Mouse (Mus musculus) heart, postnatal 10 days (tissue): ENCODE measurements at regions not wholly inside any gene's neighbourhood (a gene's known extent, or its start where the extent isn't known, plus 50 kb on each side); places are given as distances from the start of the nearest gene placed in this dataset.

Source experiments
- DNase-seq, 2 experiments: peaks; one replicate each; pipeline ENCODE4 v3.0.0; 2021
- intact Hi-C: fragments of 180-260 bp; cut with DNase I; formaldehyde crosslinking; loops from one replicate; pipeline ENCODE4 v1.15.1; 2025

DNA sequence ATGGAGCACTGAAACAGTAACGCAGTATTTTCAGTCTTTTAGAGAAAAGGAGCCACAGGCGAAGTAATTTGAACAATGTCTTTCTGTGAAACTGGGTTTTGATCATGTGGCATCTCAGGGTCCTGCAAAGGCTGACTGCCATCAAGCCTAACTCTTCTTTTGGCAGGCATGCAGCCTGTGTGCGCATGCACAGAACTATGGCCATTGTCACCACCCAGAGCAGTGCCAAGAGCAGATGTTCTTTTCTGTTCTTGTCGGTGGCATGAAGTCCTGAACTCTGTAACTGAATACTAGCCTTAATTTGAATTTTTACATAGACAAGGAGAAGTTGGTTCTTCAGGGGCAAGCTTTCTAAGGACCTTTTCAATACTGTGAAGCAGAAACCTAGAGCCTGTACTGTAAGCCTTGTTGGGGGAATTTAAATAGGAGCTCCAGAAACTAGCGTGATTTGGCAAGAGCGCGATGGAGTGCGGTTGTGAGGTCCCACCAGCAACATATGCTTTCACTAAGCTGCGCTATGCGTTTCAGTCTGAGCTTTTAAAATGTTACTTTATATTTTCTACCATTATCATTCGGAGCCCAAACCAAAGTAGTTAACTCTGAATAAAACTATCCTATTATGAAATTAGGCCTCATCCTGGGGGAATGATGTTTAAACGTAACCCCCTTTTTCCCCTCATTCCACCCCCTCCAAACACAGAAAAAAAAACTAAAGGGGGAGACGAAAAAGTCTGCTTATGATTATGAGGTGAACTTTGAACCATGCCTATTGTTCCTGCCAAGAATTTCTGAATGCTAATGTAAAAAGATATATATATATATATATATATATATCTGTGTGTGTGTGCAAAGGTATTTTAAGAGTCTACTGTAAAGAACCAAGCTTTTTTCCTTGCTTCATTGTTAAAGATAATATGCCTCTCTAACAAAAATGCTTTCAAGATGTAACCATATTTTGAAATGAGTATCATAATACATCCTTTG, 606.3 kb downstream of the Nfib start:
- intact Hi-C loops = no loop called here
- no peak for DNase-seq

DNA sequence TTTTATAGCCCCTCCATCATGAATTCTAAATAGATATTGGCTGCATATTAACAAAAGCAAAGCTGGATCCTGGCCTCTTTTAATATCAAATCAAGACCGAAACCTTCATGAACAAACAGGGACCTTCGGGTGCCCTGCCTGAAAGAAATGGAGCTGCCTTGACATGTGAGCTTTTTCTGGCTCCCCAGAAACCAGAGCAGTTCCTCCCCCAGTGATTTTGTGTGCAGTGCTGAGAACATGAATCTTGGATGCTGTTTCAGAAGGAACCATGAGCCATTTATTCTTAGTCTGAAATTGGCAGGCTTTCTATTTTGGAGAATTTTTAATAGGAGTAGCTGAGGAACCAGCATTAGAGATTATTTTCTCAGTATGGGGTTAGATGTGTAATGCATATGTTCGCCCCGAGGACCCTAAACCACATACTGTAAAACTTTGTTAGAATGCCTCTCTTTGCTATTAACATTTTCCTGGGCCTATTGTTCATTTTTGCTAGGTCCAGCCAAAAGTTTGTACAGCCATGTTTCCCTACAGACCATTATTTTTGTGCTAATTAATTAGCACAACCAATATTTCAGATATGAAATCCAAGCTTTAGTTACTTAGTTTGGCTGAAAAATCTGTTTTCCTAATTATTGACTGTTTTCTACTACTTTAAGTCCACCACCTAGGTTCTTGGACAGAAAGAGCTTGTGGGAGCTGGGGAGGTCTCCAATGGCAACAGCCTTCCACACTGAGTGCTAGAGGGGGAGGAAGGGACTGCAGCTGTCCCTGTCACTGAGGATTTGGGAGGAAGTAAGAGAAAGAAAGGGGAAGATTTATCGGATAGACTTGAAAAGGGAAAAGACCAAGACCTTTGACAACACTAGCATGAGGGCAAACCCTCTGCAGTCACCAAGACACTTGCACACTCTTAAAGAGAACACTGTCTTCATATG, 613.0 kb downstream of the Nfib start:
- peak; percentile 24 to 34 for DNase-seq
- intact Hi-C loops = no loop called here

DNA sequence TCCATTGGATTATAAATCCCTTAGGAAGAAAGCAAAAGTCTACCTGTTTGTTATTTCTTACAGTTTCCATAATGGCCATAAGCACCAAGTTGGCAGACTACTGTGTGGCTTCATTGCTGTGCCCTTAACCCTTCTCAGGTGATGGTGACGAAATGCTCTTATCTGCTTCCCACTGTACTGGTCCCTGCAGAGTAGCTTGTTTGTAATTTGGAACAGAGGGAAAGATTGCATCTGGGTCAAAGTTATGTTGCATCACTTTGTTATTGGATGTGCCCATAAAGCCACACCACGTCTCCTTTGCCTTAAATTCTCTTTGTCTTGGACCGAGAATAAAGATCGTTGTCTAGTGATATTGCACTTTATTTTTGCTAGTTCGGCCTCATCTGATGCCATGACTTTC, 615.9 kb downstream of the Nfib start:
- DNase-seq = no peak
- intact Hi-C loops = no loop called here

DNA sequence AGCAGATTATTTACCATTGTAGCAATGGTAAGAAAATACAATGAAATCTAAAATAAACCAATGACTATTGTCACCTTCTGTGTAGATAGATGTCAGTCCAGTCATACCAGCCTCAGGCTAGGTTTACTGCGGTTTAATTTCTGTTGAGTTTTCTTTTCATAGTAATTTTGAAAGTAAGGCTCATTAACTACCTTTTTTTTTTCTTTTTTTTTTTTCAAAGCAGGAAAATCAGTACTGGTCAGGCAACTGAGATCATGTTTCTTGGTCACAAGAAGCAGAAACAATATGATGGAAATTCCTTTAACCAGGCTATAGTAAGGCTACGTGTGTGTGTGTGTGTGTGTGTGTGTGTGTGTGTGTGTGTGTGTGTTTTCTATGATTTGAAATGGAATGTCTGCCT, 622.0 kb downstream of the Nfib start:
- intact Hi-C loops = no loop called here
- DNase-seq = no peak

DNA sequence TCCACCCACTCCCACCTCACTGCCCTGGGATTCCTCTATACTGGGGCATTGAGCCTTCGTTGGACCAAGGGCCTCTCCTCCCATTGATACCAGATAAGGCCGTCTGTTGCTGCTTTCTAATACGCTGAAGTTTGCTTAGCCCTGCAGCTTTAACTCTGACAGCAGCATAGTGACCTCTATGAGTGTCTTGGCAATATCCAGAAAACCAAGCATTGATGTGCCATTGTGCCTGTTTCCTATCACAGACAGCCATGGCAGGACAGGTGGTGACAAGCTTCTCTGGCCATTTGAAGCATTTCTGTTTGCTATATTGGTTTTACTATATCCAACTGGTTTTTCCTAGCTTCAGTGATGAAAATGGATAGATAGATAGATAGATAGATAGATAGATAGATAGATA, 625.4 kb upstream of the Mpdz start:
- peak; percentile 46 to 49 for DNase-seq
- intact Hi-C loops = loop anchor here (5.0 to 10.0 kb wide), 3 partner anchors 64 to 501 kb away; no protein-coding TSS in a partner anchor

DNA sequence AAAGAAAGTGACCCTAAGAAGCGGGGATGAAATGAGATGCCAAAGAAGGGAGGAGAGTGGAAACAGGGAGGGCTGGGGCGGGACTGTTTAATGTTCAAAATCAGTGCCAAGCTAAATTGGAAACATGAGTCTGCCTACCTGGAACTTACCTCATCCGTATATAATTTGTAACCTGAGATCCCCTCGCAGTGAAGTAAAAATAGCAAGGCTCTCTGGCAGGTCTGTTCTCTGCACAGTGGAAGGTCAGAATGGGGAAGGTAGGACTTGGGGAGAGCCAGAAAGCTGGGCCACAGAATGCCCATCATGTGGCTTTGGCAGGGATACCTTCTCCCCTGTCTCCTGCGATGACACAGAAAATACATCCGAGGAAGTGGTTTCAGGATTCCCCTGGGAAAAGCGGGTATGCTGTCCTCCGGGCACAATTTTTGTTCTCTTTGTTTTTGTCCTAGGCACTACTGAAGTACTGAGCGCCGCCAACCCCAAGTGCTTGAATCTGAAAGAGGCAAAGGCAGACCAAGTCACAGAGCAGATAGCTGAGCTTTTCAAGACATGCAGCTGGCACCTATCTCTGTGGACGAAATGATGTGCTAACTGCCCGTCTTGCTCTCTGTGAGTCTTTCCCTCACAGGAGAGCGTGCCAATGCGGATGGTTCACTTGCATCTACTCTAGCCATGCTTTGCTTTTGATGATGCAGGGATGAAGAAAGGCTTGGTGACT, 623.2 kb upstream of the Mpdz start:
- intact Hi-C loops = loop anchor here (5.0 to 10.0 kb wide), 3 partner anchors 67 to 498 kb away; no protein-coding TSS in a partner anchor
- DNase-seq = peak; percentile 64 to 71

DNA sequence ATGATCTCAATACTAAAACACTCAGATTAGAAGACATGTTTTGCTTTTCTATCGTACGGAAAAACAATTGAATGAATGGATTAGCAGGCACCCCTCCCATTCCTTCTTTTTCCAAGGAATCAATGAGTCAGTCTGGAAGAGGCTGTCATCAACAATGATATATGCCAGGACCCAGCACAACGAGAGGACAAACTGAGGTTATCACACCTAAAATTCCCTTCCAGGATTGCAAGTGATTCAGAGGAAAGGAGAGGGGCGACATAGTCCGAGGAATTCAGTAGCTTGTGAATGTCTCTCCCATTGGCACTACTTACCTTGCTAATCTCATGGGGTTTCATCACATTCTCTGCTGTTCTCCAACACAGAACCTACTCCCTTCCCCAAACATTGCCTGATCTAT, 620.1 kb upstream of the Mpdz start:
- intact Hi-C loops = loop anchor here (5.0 to 10.0 kb wide), 2 partner anchors 60 to 442 kb away; no protein-coding TSS in a partner anchor
- DNase-seq = no peak

DNA sequence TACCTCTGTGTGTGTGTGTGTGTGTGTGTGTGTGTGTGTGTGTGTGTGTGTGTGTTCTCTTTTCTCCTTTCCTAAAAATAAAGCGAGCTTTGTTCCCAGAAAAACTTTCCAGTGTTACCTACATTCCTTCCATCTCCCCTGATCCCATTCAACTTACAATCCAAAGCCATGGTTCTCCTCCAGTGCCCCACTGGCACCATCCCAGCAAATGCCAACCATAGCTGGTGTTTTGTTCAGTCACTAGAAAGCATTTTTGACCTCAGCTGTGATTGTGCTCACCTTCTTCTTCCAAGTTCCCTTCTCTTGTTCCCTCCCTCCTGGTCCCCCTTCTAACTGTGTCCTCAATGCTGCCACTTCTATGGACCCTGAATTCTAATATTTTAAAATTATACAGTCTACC, 614.1 kb upstream of the Mpdz start:
- peak; percentile 55 to 63 for DNase-seq
- intact Hi-C loops = no loop called here

DNA sequence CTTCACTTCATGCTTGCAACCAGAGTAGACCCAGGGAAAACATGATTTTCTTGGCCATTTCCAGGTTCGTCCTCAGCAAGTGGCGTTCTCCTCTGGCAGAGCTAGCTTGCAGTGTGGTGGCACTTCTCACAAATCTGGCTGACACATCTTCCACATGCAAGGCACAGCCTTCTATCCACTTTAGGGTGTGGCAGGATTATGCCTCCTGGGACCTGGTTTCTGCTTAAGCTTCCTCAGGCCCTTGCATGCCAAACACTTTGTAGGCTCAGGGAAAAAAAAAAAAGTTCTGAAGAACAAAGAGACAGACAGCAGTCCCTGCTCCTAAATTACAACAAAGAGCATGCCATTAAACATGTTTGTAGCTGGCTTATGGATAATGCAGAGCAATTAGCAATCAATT, 605.6 kb upstream of the Mpdz start:
- DNase-seq = no peak
- intact Hi-C loops = no loop called here

DNA sequence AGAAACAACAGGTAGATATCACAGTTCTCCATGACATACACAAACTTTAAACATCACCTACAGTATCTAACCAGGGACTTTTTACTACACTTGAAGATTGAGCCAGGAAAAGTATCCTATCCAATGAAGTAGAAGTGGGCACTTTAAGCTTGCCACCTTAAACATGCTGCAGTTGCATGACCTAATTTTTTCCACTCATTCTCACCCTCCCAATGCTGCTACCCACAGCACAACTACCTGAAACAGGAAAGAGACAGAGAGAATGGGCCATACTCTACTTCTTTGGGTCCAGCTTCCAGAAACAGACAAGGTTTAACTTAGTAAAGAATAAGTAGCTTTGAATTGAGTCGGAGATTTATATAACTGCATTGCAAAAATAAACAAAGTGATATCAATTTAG, 594.9 kb upstream of the Mpdz start:
- no peak for DNase-seq

DNA sequence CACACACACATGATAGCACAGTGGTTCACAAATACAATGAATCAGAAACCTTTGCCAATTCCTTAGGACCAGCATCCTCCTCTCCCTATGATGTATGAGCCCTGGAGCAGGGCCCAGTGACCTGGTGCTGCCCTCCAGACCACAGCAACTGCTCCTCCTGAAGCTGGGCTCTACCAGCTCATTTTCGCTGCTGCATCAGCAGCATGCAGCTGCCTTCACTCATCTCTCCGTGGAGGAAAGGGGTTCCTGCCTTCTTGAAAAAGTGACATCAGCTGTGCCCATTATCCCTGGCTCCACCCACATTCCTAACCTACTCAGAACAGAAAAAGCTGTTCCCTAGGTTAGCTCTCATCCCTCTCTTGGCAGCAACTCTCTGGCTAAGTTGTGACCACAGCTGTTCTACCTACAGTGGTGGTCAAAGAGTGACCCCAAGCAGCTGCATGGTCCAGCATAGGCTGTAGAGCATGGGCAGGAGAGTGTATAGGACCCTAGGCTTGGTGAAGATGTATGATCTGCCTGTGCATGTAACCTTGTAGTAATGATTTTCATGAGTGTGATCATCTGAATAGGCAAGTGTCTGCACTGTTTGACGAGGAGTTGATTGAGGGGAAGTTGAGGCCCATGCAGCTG, 592.6 kb upstream of the Mpdz start:
- intact Hi-C loops = no loop called here
- DNase-seq = peak in 1 of 2 experiments; percentile 9

More for the DNA sequence above, 594.9 kb upstream of the Mpdz start:
- intact Hi-C loops = no loop called here

DNA sequence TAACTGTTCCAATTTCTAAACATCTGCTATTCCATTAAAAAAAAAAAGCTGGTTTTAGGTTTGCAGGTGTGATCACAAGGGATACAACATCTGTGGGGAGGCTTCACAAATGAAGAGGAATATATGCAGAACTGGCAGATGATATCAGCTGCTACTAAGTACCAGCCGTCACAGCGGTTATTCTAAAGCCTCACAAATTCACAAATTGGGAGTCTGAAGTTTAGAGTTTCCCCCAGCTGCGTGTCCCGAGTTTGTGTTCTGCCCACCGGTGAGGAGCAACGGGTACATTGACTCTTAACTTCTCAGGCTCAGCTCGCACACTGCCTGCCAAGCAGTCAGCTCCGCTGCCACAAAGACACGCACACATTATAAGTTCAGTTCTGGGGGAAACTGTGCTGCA, 586.6 kb upstream of the Mpdz start:
- no peak for DNase-seq
- intact Hi-C loops = no loop called here

DNA sequence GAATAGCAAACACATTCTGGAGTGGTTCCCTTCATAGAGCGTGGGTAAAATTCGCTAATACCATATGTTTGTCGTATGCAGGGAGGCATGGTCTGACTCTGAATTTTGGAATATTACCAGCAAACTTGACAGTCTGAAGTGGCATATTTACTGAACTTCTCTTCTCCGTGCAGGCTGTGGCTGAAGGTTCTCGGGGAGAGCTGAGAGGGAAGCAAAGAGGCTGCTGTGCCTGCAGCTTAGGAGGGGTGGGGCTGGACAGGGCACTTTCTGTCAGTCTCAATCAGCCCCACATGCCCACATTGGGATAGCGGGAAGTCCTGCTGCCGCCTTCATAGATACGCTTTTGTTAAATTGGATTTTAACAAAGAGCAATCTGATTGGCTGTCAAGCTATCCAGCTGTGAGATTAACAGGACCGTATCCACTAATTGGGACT, 584.8 kb upstream of the Mpdz start:
- no peak for DNase-seq
- intact Hi-C loops = no loop called here

DNA sequence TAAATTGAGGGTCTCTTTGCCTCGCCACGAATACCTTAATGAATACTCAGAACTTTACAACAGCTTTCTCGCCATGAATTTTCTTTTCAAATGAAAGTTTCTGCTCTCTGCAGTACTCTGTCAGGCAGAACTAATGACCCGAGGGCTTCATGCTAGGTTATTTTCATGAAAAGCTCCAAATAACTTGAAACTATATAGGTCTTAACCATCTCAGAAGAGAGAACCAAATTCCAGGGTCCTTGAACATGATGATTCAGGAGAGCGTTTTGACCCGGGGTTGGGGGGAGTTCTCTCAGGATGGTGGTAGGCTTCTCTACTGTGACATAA, 558.8 kb upstream of the Mpdz start:
- no peak for DNase-seq
- intact Hi-C loops = loop anchor here (5.0 kb wide), 1 partner anchor 61 kb away; no protein-coding TSS in a partner anchor

DNA sequence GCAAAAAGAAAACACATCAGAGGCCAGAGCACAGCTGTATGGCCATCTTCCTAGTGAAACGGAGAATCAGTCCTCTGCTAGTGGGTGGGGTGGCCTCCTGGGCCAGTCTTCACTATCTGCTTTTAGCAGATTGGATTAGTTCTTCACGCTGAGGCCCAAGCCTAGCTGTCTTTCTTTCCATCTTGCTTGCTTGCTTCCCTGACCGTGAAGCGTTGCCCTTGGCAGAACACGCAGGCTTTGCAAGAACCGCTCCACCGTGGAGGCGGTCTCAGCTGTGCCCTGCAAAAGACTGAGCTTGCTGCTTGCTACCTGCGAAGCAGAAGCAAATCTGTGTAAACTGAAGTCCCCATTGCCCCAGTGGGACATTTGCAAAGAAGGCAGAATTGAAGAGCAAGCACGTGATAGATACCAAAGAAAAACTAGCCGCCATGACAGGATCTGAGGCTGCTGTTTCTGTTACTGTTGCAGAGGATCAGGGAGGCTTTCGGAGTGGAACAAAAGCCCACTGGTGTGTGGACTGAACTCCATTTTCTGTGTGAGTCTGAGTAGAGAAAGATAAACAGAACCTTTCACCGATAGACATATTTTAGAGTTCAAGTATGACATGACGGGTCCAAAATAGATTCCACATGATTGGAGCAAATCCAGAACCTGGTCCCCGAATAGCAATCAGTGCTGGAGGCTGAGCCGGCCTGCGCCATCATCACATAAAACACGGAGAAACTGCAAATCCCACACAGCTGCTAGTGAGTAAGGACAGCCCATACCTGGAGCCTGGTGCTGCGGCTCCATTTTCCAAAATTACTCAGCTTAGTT, 558.2 kb upstream of the Mpdz start:
- intact Hi-C loops = loop anchor here (5.0 kb wide), 1 partner anchor 62 kb away; no protein-coding TSS in a partner anchor
- peak; percentile 72 to 74 for DNase-seq

DNA sequence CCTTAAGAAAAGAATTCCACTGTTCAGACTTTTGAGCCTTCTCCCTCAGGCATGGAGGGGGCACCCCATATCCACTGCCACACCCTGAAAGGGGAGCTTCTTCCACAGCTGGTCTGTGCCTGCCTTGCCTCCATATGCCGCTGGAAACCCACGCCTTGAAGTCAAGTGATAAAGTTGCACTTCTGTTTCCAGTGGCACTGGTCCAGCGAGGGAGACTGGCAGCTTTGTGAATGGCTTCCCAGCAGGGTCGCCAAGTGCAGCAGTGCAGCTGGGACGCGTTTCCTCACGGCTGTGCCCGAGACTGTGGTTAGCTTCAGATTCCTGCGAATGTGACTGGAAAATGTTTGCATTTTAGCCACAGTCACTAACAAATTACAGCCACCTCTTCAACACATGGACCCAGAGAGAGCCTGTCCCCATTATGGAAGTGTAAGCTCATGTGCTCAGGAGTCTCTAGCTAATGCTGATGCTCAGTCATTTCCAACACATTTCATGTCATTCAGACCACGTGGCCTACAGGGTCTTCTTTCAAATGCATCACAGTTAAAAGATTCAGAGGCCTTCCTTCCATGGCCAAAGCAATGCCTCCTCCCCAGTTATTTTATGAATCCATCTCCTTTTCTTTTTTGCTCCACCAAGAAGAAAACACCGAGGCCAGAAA, 557.2 kb upstream of the Mpdz start:
- DNase-seq = peak; percentile 59 to 66
- intact Hi-C loops = loop anchor here (5.0 kb wide), 1 partner anchor 63 kb away; no protein-coding TSS in a partner anchor

DNA sequence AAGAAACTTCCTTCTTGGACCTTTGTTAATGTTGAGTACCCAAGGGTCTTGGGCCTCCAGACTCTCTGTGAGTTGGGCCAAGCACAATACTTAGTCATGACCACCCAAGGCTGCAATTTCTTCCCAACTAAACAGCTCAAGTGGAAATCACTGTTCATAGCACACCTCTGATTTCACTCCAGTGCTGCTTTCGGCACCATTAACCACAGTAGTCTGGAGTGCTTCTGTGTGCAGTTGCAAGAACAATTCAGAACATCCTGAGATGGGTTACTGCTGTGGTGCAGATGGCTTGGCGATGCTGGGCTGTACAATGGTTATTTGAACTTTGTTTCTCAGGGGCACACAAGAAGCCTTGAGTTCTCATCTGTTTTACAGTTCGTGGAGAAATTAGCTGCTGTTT, 556.5 kb upstream of the Mpdz start:
- intact Hi-C loops = no loop called here

DNA sequence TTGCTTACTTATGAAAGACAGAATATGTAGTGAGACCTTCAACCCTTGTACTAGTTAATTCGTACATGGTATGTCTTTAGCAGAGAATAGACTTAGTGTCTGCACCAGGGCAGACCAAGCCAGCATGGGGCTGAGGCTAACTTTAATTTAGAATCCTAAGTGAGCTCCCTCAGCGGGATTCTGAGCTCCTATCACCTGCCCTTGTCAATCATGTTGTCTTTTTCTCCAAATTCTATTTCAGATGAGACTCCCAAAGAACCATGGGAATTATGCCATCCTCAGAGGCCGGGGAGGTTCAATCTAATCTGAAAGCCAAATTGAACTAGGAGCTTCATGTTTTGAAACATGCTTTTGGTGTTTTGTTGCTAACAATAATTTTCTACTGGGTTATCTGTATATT, 553.8 kb upstream of the Mpdz start:
- no peak for DNase-seq
- intact Hi-C loops = no loop called here

More for the DNA sequence above, 556.5 kb upstream of the Mpdz start:
- no peak for DNase-seq

DNA sequence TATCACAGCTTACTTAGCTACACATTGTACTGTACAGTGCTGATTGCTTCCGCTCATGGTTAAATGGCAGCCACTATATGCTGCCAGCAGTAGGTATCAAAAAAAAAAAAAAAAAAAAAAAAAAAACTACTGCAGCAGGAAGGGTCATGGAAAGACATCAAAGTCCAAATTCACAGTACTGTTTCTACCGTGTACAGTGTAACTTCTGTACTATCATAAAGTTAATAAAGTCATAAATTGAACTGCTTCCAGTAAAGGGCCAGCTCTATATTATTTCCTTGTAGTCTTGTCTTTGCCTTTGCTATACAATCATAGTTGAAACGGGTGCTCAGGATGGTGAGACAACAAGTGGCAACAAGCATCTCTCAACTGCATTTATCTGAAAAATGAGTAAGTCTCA, 552.6 kb upstream of the Mpdz start:
- intact Hi-C loops = no loop called here
- no peak for DNase-seq
